Mouse (Mus musculus) natural killer cell, adult 2 months (primary cell): ENCODE results near the gene Manba.
"Not testable (repeated sequence)": the region's sequence is repeated elsewhere in the genome, so short reads cannot be mapped to it uniquely, and the experiment has no call there.

Experiments
- DNase-seq, 2 experiments: peaks; one replicate each; pipeline ENCODE4 v3.0.0; 2022; ENCODE audit warnings: low spot score in 2 of 2

Manba gene

GRCm38 (mm10) chr3:135486351-135486750 lies 940 bp downstream of the Manba start:
- no peak for DNase-seq

- DNase-seq: no peak
These were observed 2.4 kb downstream of the Manba start for GRCm38 (mm10) chr3:135487803-135488202.

- no peak for DNase-seq
These were observed 4.6 kb downstream of the Manba start for GRCm38 (mm10) chr3:135489865-135490520.

- no peak for DNase-seq
These were observed 5.7 kb downstream of the Manba start for GRCm38 (mm10) chr3:135491102-135491501.

DNA sequence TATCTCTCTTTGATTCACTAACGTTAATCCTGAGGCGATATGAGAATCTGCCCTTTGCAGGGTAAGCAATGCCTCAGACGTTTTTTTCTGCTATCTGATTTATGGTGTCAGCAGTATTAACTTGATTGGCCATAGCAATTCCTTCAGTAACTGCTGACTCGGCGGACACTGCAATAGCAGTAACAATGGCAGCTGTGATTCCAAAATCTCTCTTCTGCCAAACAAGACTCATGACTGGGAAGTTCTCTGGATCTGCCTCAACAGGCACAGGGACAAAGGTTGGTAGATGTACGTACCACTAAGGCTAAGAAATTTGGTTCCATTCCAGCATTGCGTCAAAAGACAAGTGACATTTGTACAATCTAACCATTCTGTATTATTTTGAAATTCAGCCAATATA lies 7.9 kb downstream of the Manba start:
- DNase-seq: not testable (repeated sequence)

- not testable (repeated sequence) for DNase-seq
These were observed 12.5 kb downstream of the Manba start for GRCm38 (mm10) chr3:135497956-135498355.

DNA sequence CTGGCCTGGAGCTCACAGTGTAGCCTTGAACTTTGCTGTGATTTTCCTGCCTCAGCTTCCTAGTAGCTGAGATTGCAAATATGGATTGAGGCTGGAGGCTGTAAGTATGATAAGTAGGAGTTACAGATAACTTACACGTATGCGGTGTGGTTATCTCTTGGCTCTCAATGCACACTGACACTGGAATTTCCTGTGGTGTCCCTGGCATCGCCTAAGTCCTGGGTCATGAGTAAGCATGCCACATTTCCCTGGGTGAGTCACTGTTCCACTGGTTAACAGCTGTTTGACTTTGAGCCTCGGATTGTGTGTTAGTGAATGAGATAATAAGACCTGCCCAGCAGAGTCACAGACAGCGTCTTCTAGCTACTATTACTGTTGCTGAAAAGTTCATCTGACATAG lies 13.5 kb downstream of the Manba start:
- DNase-seq: no peak

DNA sequence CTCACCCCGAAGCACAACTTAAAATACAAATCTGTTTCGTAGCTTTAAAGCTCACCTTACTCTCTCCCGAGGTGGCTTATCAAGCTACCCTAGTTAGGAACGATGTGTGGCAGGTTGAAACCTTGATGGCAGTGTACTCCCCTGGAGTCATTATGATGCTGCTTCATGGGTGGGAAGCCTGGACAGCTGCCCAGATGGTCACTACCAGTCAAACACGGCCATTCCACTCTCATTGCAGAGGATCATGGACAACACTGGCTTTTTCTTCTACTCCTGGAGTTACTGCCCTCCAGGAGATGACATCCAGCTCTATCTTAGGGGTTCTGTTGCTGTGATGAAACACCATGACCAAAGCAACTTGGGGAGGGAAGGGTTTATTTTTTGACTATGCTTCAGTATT lies 17.7 kb downstream of the Manba start:
- DNase-seq: no peak

DNA sequence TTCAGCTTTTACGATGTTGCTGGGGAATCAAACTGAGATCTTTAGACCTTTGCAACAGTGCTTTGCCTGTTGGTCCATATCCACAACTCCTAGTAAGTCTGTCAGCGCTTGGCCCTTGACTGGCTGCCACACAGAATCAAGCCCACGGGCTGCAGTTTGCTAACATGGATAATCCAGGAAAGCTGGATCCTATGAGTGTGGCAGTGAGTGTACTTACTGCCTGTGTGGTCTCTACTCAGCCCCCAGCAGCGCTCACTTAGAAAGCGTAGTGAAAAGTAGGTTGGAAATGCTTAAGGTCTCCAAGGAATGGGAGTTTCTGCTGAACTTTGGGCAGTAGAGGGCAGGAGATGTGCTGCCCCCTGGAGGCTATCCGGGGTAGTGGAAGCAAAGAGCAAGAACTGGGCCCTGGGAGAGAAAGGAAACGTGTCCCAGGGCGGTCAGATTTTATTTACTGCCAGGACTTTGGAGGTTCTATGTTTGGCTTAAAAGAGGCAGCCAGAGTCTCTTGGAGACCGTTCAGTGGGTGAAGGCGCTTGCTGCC lies 20.0 kb downstream of the Manba start:
- peak; percentile 48 to 71 for DNase-seq

DNA sequence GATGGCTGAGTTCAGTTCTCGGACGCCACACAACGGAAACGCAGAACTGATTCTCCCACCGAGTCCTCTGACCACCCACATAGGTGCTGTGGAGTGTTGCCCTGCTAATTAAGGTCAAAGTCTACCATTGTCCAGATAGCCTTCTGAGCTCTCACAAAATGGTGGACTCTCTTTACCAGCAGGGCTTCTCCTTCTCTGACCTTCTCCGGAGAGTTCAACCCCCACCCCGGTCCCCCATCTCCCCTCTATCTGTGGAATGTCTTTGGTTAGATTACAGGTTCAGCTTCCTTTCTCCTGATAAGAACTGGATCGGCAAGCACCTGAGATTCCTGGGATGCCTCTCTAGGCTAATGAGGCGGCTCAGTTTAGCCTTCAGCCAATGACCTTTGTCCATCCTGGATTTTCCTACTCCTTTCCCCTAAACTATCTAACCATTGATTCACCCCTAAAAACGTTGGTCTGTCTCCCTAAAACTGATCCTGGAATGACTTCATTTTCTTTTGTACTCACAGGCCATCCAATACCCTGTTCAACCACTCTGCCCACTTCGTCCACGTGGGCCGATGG lies 20.6 kb downstream of the Manba start:
- DNase-seq: no peak

DNA sequence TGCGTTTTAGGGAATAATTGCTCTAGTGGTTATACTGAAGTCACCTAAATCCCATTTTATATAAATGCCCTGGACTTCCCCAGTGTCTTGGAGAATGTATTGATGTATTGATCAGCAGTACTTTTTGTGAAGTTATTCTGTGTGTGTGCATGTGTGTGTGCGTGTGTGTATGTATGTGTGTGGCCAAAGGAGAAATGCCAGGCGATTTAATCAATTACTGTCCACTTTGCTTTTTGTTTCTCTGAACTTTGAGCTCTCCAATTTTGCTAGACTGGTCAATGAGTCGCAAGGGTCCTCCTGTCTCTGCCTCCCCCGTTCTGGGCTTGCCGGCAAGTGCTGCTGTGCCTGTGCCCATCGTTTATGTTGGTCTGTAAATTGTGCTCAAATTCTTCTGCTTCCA lies 22.1 kb downstream of the Manba start:
- DNase-seq: no peak

DNA sequence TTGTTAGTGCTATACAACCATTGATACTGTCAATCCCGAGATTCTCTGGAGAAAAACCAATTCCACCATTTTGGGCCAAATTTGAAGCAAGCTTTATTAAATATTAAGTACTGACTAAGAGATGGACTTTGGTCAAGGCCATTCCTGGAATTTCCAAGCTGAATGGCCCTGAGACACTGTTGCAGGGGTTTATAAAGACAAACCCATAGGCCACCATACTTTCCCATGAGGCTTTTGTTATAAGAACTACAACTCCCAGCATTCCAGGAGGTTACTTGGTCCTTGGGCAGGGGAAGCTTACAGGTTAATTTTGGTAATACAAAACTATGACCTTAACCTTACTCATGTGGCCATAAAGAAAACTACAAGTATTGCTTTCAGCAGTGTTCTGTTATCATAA lies 22.8 kb downstream of the Manba start:
- no peak for DNase-seq

DNA sequence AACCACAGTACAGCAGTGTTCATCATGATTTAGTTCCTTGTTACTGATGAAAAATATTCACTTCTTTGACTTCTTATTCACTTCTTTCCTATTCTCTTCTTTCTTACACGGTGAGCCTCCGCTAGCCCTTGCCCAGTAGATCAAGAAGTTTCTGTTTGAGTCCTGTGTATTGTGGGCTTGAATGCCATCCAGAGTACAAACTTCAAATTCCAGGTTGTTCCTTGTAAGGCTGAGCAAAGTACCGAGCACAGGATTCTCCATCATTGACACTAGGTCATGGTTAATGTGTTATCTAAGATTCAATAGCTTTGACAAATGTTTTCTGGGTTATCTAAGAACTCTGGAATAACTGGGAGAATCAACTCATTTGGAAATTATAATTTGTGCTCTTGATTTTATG lies 25.0 kb downstream of the Manba start:
- no peak for DNase-seq

DNA sequence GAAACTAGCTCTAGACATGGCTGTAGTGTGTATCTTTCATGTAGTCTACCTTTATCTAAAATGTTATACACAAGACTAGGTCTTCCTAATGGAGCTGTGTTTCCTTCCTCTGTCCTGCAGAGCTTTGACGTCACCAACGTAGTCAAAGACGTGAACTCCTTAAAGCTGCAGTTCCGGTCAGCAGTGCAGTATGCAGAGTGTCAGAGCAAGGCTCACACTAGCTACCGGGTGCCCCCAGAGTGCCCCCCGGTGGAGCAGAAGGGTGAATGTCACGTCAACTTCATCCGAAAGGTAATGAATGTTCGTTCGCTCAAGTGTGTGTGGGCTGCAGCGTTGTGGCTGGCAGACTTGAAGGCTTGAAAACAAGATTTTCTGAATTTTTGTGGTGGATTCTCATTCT lies 26.3 kb downstream of the Manba start:
- DNase-seq: no peak

DNA sequence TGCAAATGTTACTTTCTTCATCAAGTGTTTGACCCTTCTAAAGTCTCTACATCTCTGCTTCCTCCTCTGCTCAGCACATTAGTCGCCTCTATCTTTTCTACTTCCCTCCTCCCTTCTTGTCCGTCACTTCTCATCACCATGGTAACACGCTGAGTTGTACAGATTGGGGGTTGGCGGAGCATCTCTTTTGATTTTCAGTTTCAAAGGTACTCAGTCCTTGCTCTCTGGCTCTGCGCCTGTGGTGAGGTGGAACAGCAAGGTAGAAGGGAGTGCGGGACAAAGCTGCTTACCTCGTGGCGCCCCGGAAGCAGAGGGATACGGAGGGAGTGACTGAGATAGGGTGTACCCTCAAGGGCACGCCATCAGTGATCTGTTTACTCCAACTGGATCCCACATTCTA lies 27.9 kb downstream of the Manba start:
- DNase-seq: no peak

DNA sequence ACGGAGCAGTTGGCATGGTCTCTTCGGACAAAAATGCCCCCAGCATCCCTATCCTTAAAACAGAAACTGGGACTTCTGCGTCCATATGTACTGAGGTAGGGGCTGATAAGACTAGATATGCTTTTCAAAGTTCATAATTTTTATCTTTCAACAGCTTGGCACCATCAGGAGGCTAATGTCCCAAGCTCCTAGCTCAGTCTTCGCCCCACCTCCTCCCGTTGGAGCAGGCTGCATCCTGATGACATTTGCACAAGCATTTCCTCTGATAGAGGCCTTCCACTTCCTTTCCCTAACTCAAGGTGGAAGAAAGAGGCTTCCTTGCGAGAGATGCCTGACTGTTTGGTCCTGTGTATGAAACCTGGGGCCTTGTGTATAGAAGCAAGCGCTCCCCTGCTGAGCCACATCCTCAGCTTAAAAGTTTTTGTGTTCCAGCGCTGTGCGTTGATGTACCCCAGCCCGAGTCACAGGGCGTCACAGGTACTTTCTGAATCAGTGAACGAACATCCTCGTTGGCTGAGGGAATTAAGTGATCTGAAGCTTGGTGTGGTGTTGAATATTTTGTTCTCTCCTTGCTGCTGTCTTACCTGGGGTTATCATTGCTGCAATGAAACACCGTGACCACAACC lies 28.5 kb downstream of the Manba start:
- DNase-seq: no peak

GRCm38 (mm10) chr3:135515246-135515645 lies 29.8 kb downstream of the Manba start:
- DNase-seq: no peak

GRCm38 (mm10) chr3:135516891-135517290 lies 31.5 kb downstream of the Manba start:
- DNase-seq: no peak

DNA sequence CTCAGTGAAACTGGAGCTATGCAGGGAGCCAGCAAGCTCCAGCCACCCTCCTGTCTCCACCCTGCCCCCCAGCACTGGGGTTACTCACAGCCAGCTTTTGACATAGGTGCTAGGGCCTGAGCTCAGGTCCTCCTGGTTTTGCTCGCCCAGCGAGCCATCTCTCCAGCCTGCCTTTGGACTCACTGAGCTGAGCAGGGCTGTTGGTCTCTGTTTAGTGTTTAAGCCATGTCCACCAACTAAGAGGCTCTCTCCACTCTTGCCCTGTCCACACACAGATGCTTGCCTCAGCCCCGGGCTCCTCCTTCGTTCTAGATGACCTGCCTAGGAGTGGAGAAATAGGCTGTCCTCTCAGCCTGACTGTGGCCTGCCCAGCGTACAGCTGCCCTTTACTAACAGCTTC lies 33.5 kb downstream of the Manba start:
- DNase-seq: no peak

DNA sequence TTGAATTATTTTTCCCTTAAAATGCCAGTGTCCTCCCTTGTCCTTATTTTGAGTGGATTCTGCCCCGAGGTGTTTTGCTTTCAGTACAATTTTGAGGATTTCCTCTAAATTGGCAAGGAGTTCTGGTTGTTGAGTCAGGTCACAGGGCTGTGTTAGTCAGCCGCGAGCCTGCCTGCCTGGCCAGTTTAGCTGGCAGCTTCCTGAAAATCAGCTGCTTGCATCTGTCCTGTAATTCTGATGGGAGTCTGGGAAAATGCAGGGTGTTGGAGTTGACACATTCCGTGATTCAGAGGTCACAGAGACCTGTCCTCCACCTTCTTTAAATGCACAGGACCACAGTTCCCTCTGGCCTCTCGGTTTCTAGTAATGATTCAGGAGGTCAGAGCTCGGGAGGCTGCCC lies 34.2 kb downstream of the Manba start:
- no peak for DNase-seq

GRCm38 (mm10) chr3:135521963-135522362 lies 36.6 kb downstream of the Manba start:
- no peak for DNase-seq

GRCm38 (mm10) chr3:135522618-135523355 lies 37.4 kb downstream of the Manba start:
- no peak for DNase-seq
